Mouse (Mus musculus): Measurements from ENCODE around the gene Cep250.

DNA sequence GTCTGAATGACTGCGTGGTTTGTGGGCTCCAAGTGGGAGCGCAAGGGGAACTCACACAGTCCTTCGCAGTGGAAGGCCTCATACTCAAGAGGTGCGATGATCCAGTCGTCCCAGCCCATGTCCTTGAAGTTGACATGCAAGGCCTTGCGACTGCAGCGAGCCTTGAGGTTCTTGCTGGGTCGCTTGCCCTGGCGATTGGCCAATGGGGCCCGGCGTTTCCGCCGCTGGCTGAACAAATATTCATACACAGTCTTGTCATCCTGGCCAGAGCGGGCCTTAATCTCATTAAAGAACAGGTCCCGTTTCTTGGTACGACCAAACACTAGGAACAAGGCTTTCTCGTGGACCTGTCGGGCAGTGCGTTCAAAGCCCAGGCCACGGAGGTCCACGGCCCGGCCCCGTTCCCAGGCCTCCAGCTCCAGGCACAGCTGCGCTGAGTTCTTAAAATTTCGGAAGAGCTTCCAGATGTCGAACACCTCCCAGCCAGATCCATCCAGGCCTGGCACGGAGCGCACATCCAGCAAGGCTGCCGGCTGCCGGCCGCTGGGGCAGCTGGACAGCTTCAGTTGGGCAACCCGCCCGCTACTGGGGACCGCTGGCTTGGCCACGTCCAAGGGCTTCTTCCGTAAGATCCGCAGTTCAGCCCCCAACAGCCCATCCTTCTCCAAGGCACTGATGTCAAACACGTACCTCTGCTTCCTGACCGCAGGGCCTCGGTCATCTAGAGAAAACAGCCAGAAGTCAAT lies 14.4 kb upstream of the Cep250 start:
- TF ChIP-seq CTCF (IDR thresholded peaks at IDR 0.05; ENCODE audit: insufficient read depth, low read length) (no peak), POLR2A (IDR thresholded peaks at IDR 0.05; ENCODE audit: borderline replicate concordance, extremely low read depth, low read depth, low read length) (no peak)
